Mouse (Mus musculus): Measurements from ENCODE around the gene Fez2.

The Fez2 gene

DNA sequence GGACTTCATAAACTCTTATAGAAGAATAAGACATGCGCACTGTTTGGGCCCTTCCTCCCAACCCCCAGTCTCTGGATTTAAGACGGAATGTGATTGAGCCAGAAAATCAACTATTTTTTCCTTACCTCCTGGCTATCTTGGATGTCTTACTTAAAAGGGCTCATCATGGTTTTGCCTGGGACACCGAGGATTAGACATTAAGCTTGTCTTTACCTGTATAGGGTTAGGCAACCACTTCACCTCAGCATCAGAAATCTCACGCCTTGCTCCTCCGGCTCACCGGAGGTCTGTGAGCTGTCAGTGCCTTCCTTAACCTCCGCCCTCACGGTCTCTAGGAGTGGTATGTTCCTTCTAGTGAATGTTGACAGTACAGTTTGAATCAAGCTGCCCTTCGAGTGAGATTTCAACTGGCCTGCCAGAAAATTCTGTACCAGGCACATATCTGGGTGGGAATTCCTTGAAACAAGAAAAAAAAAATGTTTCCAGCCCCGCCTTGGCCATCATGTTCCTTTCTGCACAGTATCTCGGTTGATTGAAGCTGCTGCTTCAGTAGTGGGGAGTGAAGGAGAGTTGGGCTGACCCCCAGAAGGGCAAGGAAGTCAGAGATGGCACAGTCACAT lies 96.6 kb downstream of the Fez2 start:
- in situ Hi-C loops (cut with MseI, MboI), result no loop called here
